Mouse (Mus musculus) cerebellum, adult 9-10 months (tissue): ENCODE results near the gene Olfr986.
"Not testable (repeated sequence)": the region's sequence is repeated elsewhere in the genome, so short reads cannot be mapped to it uniquely, and the experiment has no call there.

Experiments
- DNase-seq: peaks from one replicate; pipeline ENCODE4 v3.0.0; 2022

Gene Olfr986

GRCm38 (mm10) chr9:40180620-40181019 is at the start of gene Olfr986:
Olfr986 (plus strand) TSS chr9:40180920.
- no peak for DNase-seq

DNA sequence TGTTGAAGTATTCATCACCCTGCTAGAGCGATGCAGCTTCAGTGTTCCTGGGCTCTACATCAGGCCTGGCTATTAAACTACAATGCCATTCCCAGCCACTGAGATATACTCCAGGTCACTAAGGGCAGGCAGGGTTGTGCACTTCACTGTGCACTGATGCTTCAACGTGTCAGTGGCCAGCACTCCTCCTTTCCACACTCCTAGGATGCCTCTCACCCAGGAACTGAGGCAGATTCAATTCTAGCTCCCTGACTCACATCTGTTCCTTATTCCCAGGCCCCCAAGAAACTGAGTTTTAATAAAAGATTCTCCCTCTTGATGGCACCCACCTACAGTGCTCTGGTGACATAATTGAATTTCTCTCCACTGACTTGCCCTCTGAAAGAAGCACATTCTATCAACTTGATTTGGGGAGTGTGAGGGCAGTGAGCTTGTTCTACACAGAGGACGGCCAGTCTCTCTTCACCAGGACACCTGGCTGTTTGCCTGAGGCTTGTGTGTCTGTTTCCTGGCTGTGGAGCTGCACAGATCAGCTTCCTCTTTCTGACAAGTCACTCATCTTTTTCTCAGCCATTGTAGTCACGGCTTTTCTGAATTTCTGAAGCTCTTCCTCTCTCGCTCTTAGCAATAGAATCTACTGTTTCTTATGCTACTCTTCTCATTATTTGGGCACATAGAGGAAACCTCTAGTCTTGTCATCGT is 43.6 kb upstream of the Olfr986 start:
- no peak for DNase-seq

- DNase-seq, result no peak
Observed at GRCm38 (mm10) chr9:40139484-40139883, 41.2 kb upstream of the Olfr986 start.

- DNase-seq, result no peak
Observed at GRCm38 (mm10) chr9:40141544-40141943, 39.2 kb upstream of the Olfr986 start.

DNA sequence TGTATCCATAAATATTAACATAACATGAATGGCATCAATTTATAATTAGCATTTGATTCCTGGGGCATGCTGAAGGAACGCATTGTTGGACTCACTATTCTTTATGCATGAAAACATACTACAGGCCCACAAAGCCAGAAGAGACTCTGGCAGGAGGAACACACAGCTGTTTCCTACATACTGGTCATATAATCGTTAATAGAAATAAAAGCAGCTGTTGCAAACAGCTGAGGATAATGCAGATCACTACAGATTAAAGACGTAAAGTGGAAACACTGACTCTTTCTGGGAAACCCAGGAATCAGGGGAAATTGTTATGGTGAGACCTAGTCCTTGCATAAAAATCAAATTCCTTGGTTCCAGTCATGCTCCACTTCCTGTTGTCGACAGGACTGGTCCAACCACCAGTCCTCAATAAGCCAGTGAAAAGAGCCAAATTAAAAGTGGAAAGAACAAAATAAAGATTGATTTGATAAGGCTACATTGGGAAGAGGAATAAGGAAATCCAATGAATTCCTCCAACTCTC is 25.5 kb upstream of the Olfr986 start:
- DNase-seq, result no peak

DNA sequence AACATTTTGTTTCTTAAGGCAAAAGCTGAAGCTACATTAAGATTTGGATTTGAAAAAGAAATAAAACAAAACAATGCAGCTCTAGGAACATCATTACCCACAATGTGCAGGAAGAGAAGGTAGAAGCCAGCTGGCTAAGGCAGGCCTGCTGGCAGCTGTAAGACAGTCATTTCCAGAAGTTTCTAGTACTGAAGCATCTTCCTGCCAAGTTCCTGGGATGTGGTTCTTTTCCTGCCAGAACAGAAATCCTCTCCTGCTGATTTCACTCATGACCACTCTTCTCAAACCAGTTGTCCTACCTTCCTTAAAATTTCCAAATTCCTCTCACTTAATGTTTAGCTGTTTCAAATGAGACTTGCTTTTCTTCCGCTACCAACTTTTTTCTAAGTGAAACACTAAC is 14.3 kb upstream of the Olfr986 start:
- no peak for DNase-seq

GRCm38 (mm10) chr9:40177017-40177416 is 3.7 kb upstream of the Olfr986 start:
- DNase-seq, result no peak

DNA sequence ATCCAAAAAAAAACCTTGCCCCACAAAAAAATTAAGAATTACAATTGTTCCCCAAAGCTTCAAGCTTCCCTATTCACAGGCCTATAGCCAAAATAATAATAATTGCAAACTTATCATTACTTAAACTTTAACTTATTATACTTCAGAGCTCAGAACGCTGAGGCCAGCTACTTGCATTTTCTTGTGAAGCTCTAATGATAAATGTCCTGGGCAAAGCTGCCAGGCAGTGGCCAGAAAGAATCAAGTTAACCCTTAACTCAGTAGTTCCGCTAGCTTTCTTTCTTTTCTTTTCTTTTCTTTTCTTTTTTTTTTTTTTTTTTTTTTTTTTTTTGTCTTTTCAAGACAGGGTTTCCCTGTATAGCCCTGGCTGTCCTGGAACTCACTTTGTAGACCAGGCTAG is 4.4 kb downstream of the Olfr986 start:
- not testable (repeated sequence) for DNase-seq

DNA sequence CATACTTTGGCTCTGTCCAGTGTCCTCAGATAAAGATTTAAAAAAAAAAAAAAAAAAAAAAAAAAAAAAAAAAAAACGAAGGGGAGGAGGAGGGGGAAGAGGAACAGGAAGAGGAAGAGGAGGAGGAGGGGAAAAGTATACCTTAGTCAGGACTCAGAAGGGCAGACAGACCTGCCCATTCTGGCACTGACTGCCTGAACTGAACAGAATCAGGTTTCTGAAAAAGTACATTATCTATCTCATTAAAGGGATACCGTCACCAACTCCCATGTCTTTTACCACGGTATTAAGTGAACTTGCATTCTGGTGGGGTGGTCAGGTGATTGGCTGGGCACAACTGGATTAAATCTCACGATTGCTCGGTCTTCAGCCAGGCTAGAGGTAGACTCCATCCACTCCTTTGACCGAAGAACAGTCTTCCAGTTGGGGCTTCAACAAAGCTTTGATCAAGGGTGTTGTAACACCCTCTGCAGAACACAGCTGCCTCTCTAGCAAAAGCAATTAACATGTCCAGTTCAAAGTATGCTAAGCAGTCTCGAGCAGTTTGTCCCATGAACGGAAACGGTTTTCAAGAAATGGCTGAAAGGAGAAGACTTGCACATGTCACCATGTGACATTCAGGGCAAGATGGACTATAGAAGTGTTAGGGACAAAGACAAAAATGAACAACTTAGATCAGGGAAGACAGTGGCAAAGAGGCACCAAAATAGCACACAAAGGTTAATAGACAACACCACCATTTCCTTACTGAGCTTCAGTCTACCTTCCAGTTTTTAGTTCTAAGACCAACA is 10.6 kb downstream of the Olfr986 start:
- no peak for DNase-seq

- peak; percentile 82 for DNase-seq
Observed at GRCm38 (mm10) chr9:40192098-40193038, 11.6 kb downstream of the Olfr986 start, which contains the start of gene Zfp202. Zfp202 (plus strand) TSS chr9:40192316.

GRCm38 (mm10) chr9:40195981-40196380 is 15.3 kb downstream of the Olfr986 start:
- no peak for DNase-seq

- no peak for DNase-seq
Observed at GRCm38 (mm10) chr9:40206546-40206950, 25.8 kb downstream of the Olfr986 start.

GRCm38 (mm10) chr9:40210744-40211143 is 30.0 kb downstream of the Olfr986 start:
- no peak for DNase-seq

DNA sequence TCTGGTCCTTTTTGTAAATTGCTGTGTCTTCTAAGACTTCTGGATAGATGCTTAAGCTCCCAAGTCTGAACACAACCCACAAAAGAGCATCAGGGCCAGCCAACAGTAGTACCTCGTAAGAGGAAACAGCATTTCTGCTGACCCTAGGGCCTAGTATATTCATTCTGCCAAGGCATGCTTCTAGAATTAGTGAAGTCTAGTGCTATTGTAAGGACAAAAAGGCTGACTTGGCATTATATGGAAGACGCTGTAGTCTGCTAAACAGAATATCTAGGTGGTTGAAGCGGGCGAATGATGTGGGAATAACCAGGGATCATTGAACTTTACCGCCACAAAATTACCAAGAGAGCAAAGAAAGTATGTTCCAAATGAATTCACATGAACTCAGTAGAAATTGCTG is 33.3 kb downstream of the Olfr986 start:
- no peak for DNase-seq

- no peak for DNase-seq
Observed at GRCm38 (mm10) chr9:40216651-40217050, 35.9 kb downstream of the Olfr986 start.

- DNase-seq, result peak; percentile 22
Observed at GRCm38 (mm10) chr9:40224289-40224688, 43.6 kb downstream of the Olfr986 start.

- peak; percentile 65 for DNase-seq
Observed at GRCm38 (mm10) chr9:40227874-40228789, 47.4 kb downstream of the Olfr986 start.

GRCm38 (mm10) chr9:40228804-40229331 is 48.1 kb downstream of the Olfr986 start:
- no peak for DNase-seq

DNA sequence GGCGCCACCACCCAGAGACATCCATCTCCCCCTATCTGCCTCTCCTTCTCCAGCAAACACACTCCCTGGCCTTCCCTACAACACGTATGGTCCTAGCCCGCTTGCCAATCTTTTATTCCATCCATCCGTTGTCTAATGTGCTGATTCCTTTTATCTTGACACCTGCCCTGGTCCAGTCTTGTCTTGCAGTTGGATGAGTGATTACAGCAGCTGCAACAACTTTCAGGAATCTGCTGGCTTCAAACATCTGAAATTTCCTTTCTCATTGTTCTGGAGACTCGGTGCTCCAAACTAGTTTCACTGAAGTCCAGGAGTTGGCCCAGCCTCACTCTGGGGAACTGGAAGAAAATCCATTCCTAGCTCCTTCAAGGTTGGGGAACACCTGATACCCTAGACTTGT is 48.8 kb downstream of the Olfr986 start:
- no peak for DNase-seq

- DNase-seq, result no peak
Observed at GRCm38 (mm10) chr9:40231019-40231418, 50.3 kb downstream of the Olfr986 start.
